Mouse (Mus musculus) lung, postnatal 0 days (tissue): ENCODE results near the gene Aqp3. TPM values are rescaled to one million over a fixed set of nuclear protein-coding genes. Genes with fewer than 3 reads are reported as not detected.

Experiments
- ATAC-seq: fragments of 200-750 bp; cut with Nextera tagmentation; 2 replicates; pipeline ENCODE4 v1.8.0; 2017; ENCODE audit warnings: moderate library complexity
- DNase-seq: peaks from one replicate; pipeline ENCODE4 v3.0.0-alpha.2; 2016; ENCODE audit warnings: low spot score
- H3K27ac ChIP-seq: fragments of 300-500 bp; sonication (generic); 2 replicates; pipeline ENCODE4 v1.5.1; 2014; ENCODE audit warnings: antibody characterized with exemption, mild to moderate bottlenecking, low read length, mixed read lengths
- H3K27me3 ChIP-seq: fragments of 300-500 bp; sonication (generic); replicated peaks from 2 replicates; pipeline ENCODE4 v1.6.1; 2014; ENCODE audit warnings: low read length, mixed read lengths; ENCODE audit not compliant: insufficient read depth
- H3K36me3 ChIP-seq: fragments of 300-500 bp; sonication (generic); 2 replicates; pipeline ENCODE4 v1.6.1; 2014; ENCODE audit warnings: low read length, mixed read lengths; ENCODE audit not compliant: insufficient read depth
- H3K4me1 ChIP-seq: fragments of 300-500 bp; sonication (generic); 2 replicates; pipeline ENCODE4 v1.6.1; 2014; ENCODE audit warnings: antibody characterized with exemption, low read depth, low read length, mixed read lengths; ENCODE audit not compliant: insufficient read depth
- H3K4me2 ChIP-seq: fragments of 300-500 bp; sonication (generic); replicated peaks from 2 replicates; pipeline ENCODE4 v1.6.1; 2014; ENCODE audit warnings: low read depth, mild to moderate bottlenecking, low read length, moderate library complexity, mixed read lengths
- H3K4me3 ChIP-seq: fragments of 300-500 bp; sonication (generic); 2 replicates; pipeline ENCODE4 v1.5.1; 2014; ENCODE audit warnings: low read depth, low read length
- H3K9ac ChIP-seq: fragments of 300-500 bp; sonication (generic); replicated peaks from 2 replicates; pipeline ENCODE4 v1.6.1; 2014; ENCODE audit warnings: low read depth, mild to moderate bottlenecking
- H3K9me3 ChIP-seq: fragments of 300-500 bp; sonication (generic); 2 replicates; pipeline ENCODE4 v1.6.1; 2016; ENCODE audit warnings: low read length, mixed read lengths
- CTCF ChIP-seq: IDR thresholded peaks from 2 replicates; pipeline ENCODE4 v1.5.1; 2016; ENCODE audit warnings: antibody characterized with exemption, mild to moderate bottlenecking
- EP300 ChIP-seq: IDR thresholded peaks from 2 replicates; pipeline ENCODE4 v1.6.1; 2016; ENCODE audit warnings: antibody characterized with exemption, mild to moderate bottlenecking, control low read depth
- WGBS: fragments of 180-500 bp; shearing (Covaris S2); extraction: QIAGEN DNeasy Blood & Tissue Kit; methylation state at CpG from one replicate; pipeline ENCODE4 v1.1.7; 2014; 5-methylcytosine and 5-hydroxymethylcytosine counted together
- polyA plus RNA-seq: library from polyadenylated mRNA; unstranded; fragments of >200 nt; fragmentation: Nextera tagmentation; extraction: Ambion mirVana; gene quantifications from 2 replicates; pipeline ENCODE4 v1.2.1, GENCODE M21; 2015

Gene Aqp3
- 8.7 and 15.3 TPM in 2 replicates for polyA plus RNA-seq

- WGBS = 2% methylated on average over 42 of the region's 42 CpGs
- H3K9me3 ChIP-seq = no peaks in the 10 kb centered on the region
- DNase-seq (peak; percentile 54), ATAC-seq (0 out of 2 replicates have a peak, but pooled peaks have one; percentile 23)
- H3K4me2 ChIP-seq = peak within 1 kb of the TSS; percentile 67
- no peak within 1 kb of the TSS for H3K9ac ChIP-seq
- H3K27me3 ChIP-seq = 0 out of 2 replicates have a peak, but pooled peaks cover 5% of the 10 kb centered on the region
- peaks cover 6% of the 10 kb centered on the region; the same call in 1 of the 2 replicates for H3K4me1 ChIP-seq
- peak within 1 kb of the TSS; percentile 31 for H3K4me3 ChIP-seq
- no peak within 1 kb of the TSS for H3K27ac ChIP-seq
- H3K36me3 ChIP-seq = no peaks in the 10 kb centered on the region
- no peak for TF ChIP-seq CTCF
- no peak for TF ChIP-seq EP300
Measured at GRCm38 (mm10) chr4:41097871-41098576, at the start of gene Aqp3. Gene Aqp3 (minus strand): TSS chr4:41098183.

- DNase-seq (no peak), ATAC-seq (no peak)
- Histone ChIP-seq H3K27ac (no peak overlapping the region), H3K4me2 (no peak overlapping the region), H3K36me3 (no peaks in the 10 kb centered on the region), H3K9ac (no peak overlapping the region), H3K27me3 (no peaks in the 10 kb centered on the region), H3K9me3 (no peaks in the 10 kb centered on the region), H3K4me3 (no peak overlapping the region), H3K4me1 (peaks cover 3% of the 10 kb centered on the region; the same call in 1 of the 2 replicates)
- no peak for TF ChIP-seq CTCF
- TF ChIP-seq EP300 = no peak
- 87% methylated on average over 2 of the region's 2 CpGs for WGBS
Measured at GRCm38 (mm10) chr4:41142601-41143000, 44.6 kb upstream of the Aqp3 start.

- WGBS = 77% methylated on average over 6 of the region's 6 CpGs
Measured at GRCm38 (mm10) chr4:41140174-41140875, 42.3 kb upstream of the Aqp3 start.

GRCm38 (mm10) chr4:41136811-41137210 lies 38.8 kb upstream of the Aqp3 start:
- no peaks in the 10 kb centered on the region for H3K27me3 ChIP-seq
- peaks cover 5% of the 10 kb centered on the region; the same call in 1 of the 2 replicates for H3K4me1 ChIP-seq
- ATAC-seq = no peak
- WGBS = 0% methylated on average over 8 of the region's 8 CpGs
- H3K4me2 ChIP-seq = peak overlapping the region; percentile 65
- peak overlapping the region; percentile 98 for H3K27ac ChIP-seq
- peak overlapping the region; percentile 92 for H3K4me3 ChIP-seq
- H3K9ac ChIP-seq = peak overlapping the region; percentile 95
- TF ChIP-seq CTCF (no peak), EP300 (no peak)
- no peaks in the 10 kb centered on the region for H3K9me3 ChIP-seq
- DNase-seq = no peak
- H3K36me3 ChIP-seq = no peaks in the 10 kb centered on the region

More at GRCm38 (mm10) chr4:41140174-41140875, 42.3 kb upstream of the Aqp3 start:
- no peak overlapping the region for H3K27ac ChIP-seq
- no peak overlapping the region for H3K4me3 ChIP-seq
- no peaks in the 10 kb centered on the region for H3K36me3 ChIP-seq
- no peaks in the 10 kb centered on the region for H3K27me3 ChIP-seq
- DNase-seq (no peak), ATAC-seq (no peak)
- H3K9me3 ChIP-seq = no peaks in the 10 kb centered on the region
- no peak overlapping the region for H3K9ac ChIP-seq
- peaks cover 3% of the 10 kb centered on the region; the same call in 1 of the 2 replicates for H3K4me1 ChIP-seq
- no peak overlapping the region for H3K4me2 ChIP-seq
- TF ChIP-seq CTCF = no peak
- TF ChIP-seq EP300 = no peak

GRCm38 (mm10) chr4:41136454-41136805 lies 38.4 kb upstream of the Aqp3 start:
- H3K4me1 ChIP-seq = peaks cover 5% of the 10 kb centered on the region; the same call in 1 of the 2 replicates
- peak overlapping the region; percentile 92 for H3K4me3 ChIP-seq
- H3K27me3 ChIP-seq = no peaks in the 10 kb centered on the region
- ATAC-seq (no peak), DNase-seq (peak; percentile 61)
- H3K27ac ChIP-seq = peak overlapping the region; percentile 98
- H3K4me2 ChIP-seq = peak overlapping the region; percentile 65
- TF ChIP-seq CTCF = no peak
- TF ChIP-seq EP300 = no peak
- no peaks in the 10 kb centered on the region for H3K9me3 ChIP-seq
- WGBS = 0% methylated on average over 4 of the region's 4 CpGs
- no peaks in the 10 kb centered on the region for H3K36me3 ChIP-seq
- H3K9ac ChIP-seq = peak overlapping the region; percentile 95

GRCm38 (mm10) chr4:41135711-41136453 lies 37.9 kb upstream of the Aqp3 start, which contains the start of gene Ube2r2:
Gene Ube2r2 (plus strand): TSS chr4:41135743.
- ATAC-seq (peak; percentile 83), DNase-seq (peak; percentile 88)
- Histone ChIP-seq H3K4me3 (peak within 1 kb of the TSS; percentile 92), H3K9ac (peak within 1 kb of the TSS; percentile 95), H3K4me2 (peak within 1 kb of the TSS; percentile 65), H3K4me1 (peaks cover 5% of the 10 kb centered on the region; the same call in 1 of the 2 replicates), H3K9me3 (no peaks in the 10 kb centered on the region), H3K27ac (peak within 1 kb of the TSS; percentile 98), H3K36me3 (no peaks in the 10 kb centered on the region), H3K27me3 (no peaks in the 10 kb centered on the region)
- under 1% methylated on average over 47 of the region's 65 CpGs for WGBS
- TF ChIP-seq EP300 = no peak
- TF ChIP-seq CTCF = peak; percentile 20
